Mouse (Mus musculus): Measurements from ENCODE around the gene Bik. TPM values are rescaled to one million over a fixed set of nuclear protein-coding genes. Genes with fewer than 3 reads are reported as not detected.
A peak's percentile ranks its signal among the peaks of the same experiment; 100 is the strongest.

Gene Bik
- total and polyA plus RNA-seq, 2 experiments from 2014 or later = 37.7 to 49.6 TPM

- DNase-seq (ENCODE audit: low spot score) (peak; percentile 93), ATAC-seq (ENCODE audit: insufficient read depth, low read depth) (peak; percentile 87)
- H3K4me1 ChIP-seq (ENCODE audit: control insufficient read depth, insufficient read depth) = peaks cover 52% of the 10 kb centered on the region
- no peaks in the 10 kb centered on the region for H3K27me3 ChIP-seq (ENCODE audit: control insufficient read depth, insufficient read depth, low read length)
- H3K9ac ChIP-seq (replicated peaks; ENCODE audit: low read depth, low read length) = peak overlapping the region; percentile 52
- H3K9me3 ChIP-seq (replicated peaks; ENCODE audit: control insufficient read depth, low read length) = no peaks in the 10 kb centered on the region
- H3K27ac ChIP-seq (ENCODE audit: low read depth) = peak overlapping the region; percentile 97
- no peaks in the 10 kb centered on the region for H3K36me3 ChIP-seq (replicated peaks; ENCODE audit: control insufficient read depth, insufficient read depth, low read length)
- 21% methylated on average over 14 of the region's 14 CpGs for WGBS
- H3K4me3 ChIP-seq (ENCODE audit: low read depth, low read length) = peak overlapping the region; percentile 28
- peak overlapping the region; percentile 93 for H3K4me2 ChIP-seq (ENCODE audit: low read depth, low read length)
- TF ChIP-seq CTCF (IDR thresholded peaks at IDR 0.05; ENCODE audit: low read depth) = no peak
- peak; percentile 88 for TF ChIP-seq EP300 (IDR thresholded peaks at IDR 0.05; ENCODE audit: low read depth)
These were observed 2.9 kb upstream of the Bik start for GRCm38 (mm10) chr15:83523638-83524332.

GRCm38 (mm10) chr15:83524333-83524729 lies 2.3 kb upstream of the Bik start:
- TF ChIP-seq CTCF (IDR thresholded peaks at IDR 0.05; ENCODE audit: low read depth) = no peak
- TF ChIP-seq EP300 (IDR thresholded peaks at IDR 0.05; ENCODE audit: low read depth) = no peak
- DNase-seq (ENCODE audit: low spot score) (no peak), ATAC-seq (ENCODE audit: insufficient read depth, low read depth) (no peak)
- H3K4me3 ChIP-seq (ENCODE audit: low read depth, low read length) = peak overlapping the region; percentile 28
- peak overlapping the region; percentile 93 for H3K4me2 ChIP-seq (ENCODE audit: low read depth, low read length)
- 56% methylated on average over 3 of the region's 3 CpGs for WGBS
- no peaks in the 10 kb centered on the region for H3K9me3 ChIP-seq (replicated peaks; ENCODE audit: control insufficient read depth, low read length)
- peaks cover 58% of the 10 kb centered on the region for H3K4me1 ChIP-seq (ENCODE audit: control insufficient read depth, insufficient read depth)
- H3K9ac ChIP-seq (replicated peaks; ENCODE audit: low read depth, low read length) = peak overlapping the region; percentile 52
- H3K27ac ChIP-seq (ENCODE audit: low read depth) = peak overlapping the region; percentile 97
- H3K27me3 ChIP-seq (ENCODE audit: control insufficient read depth, insufficient read depth, low read length) = no peaks in the 10 kb centered on the region
- H3K36me3 ChIP-seq (replicated peaks; ENCODE audit: control insufficient read depth, insufficient read depth, low read length) = no peaks in the 10 kb centered on the region

GRCm38 (mm10) chr15:83527092-83527437 lies 403 bp downstream of the Bik start:
- peak overlapping the region; percentile 93 for H3K4me2 ChIP-seq (ENCODE audit: low read depth, low read length)
- H3K4me3 ChIP-seq (ENCODE audit: low read depth, low read length) = peak overlapping the region; percentile 67
- H3K27me3 ChIP-seq (ENCODE audit: control insufficient read depth, insufficient read depth, low read length) = no peaks in the 10 kb centered on the region
- DNase-seq (ENCODE audit: low spot score) (no peak), ATAC-seq (ENCODE audit: insufficient read depth, low read depth) (no peak)
- H3K9ac ChIP-seq (replicated peaks; ENCODE audit: low read depth, low read length) = peak overlapping the region; percentile 77
- TF ChIP-seq EP300 (IDR thresholded peaks at IDR 0.05; ENCODE audit: low read depth) (no peak), CTCF (IDR thresholded peaks at IDR 0.05; ENCODE audit: low read depth) (no peak)
- peaks cover 75% of the 10 kb centered on the region for H3K4me1 ChIP-seq (ENCODE audit: control insufficient read depth, insufficient read depth)
- H3K27ac ChIP-seq (ENCODE audit: low read depth) = peak overlapping the region; percentile 79
- 0 out of 2 replicates have a peak, but pooled peaks cover 5% of the 10 kb centered on the region for H3K36me3 ChIP-seq (replicated peaks; ENCODE audit: control insufficient read depth, insufficient read depth, low read length)
- H3K9me3 ChIP-seq (replicated peaks; ENCODE audit: control insufficient read depth, low read length) = no peaks in the 10 kb centered on the region
- WGBS = 2% methylated on average over 26 of the region's 26 CpGs

DNA sequence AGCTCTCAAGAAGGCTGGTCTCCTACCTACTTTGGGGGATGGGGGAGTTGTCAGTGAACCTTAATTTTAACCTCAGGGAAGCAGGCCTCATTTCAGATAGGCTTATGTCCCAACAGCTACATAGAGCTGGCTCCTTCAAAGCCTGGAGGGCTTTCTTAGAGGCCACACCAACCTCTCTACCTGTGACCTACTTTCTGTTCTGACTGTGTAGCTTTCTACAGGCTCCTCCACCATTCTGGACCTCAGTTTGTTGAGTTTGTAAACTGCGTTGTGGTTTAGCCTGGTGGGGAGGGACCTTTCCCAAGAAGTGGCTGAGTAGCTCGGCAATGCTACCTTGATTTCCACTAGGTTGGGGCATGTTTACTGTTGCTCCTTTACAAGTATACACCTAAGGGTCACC lies 1.1 kb downstream of the Bik start:
- no peaks in the 10 kb centered on the region for H3K9me3 ChIP-seq (replicated peaks; ENCODE audit: control insufficient read depth, low read length)
- 0 out of 2 replicates have a peak, but pooled peaks cover 5% of the 10 kb centered on the region for H3K36me3 ChIP-seq (replicated peaks; ENCODE audit: control insufficient read depth, insufficient read depth, low read length)
- no peaks in the 10 kb centered on the region for H3K27me3 ChIP-seq (ENCODE audit: control insufficient read depth, insufficient read depth, low read length)
- peak overlapping the region; percentile 93 for H3K4me2 ChIP-seq (ENCODE audit: low read depth, low read length)
- H3K4me1 ChIP-seq (ENCODE audit: control insufficient read depth, insufficient read depth) = peaks cover 70% of the 10 kb centered on the region
- peak overlapping the region; percentile 67 for H3K4me3 ChIP-seq (ENCODE audit: low read depth, low read length)
- H3K27ac ChIP-seq (ENCODE audit: low read depth) = 0 out of 2 replicates have a peak overlapping the region, but pooled peaks have one; percentile 79
- ATAC-seq (ENCODE audit: insufficient read depth, low read depth) = no peak
- peak overlapping the region; percentile 77 for H3K9ac ChIP-seq (replicated peaks; ENCODE audit: low read depth, low read length)
- WGBS = 53% methylated on average over 2 of the region's 2 CpGs
- DNase-seq (ENCODE audit: low spot score) = no peak
- TF ChIP-seq EP300 (IDR thresholded peaks at IDR 0.05; ENCODE audit: low read depth) (no peak), CTCF (IDR thresholded peaks at IDR 0.05; ENCODE audit: low read depth) (no peak)

DNA sequence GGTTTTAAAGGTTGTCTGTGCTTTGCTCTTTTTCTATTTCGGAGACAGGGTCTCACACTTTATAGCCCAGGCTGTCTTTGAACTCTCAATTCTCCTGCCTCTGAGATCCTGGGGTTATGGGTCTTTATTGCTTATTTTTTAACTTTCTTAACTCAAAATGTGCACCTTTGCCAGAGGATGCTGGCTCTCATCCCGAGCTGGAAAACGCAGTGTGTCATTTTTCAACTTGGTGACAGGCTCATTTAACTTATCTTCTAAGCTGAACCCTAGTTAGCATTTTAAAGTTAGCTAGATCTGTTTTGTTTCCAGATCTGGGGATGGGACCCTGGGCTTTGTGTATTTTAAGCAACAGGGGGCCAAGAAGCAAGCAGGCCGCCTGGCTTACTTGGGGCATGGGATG lies 2.2 kb downstream of the Bik start:
- H3K4me3 ChIP-seq (ENCODE audit: low read depth, low read length) = no peak overlapping the region
- no peak for DNase-seq (ENCODE audit: low spot score)
- H3K4me1 ChIP-seq (ENCODE audit: control insufficient read depth, insufficient read depth) = peaks cover 64% of the 10 kb centered on the region
- H3K27ac ChIP-seq (ENCODE audit: low read depth) = peak overlapping the region; percentile 72
- 38% methylated on average over 4 of the region's 4 CpGs for WGBS
- H3K9me3 ChIP-seq (replicated peaks; ENCODE audit: control insufficient read depth, low read length) = no peaks in the 10 kb centered on the region
- no peak for TF ChIP-seq EP300 (IDR thresholded peaks at IDR 0.05; ENCODE audit: low read depth)
- TF ChIP-seq CTCF (IDR thresholded peaks at IDR 0.05; ENCODE audit: low read depth) = no peak
- no peak for ATAC-seq (ENCODE audit: insufficient read depth, low read depth)
- 0 out of 2 replicates have a peak, but pooled peaks cover 5% of the 10 kb centered on the region for H3K36me3 ChIP-seq (replicated peaks; ENCODE audit: control insufficient read depth, insufficient read depth, low read length)
- peak overlapping the region; percentile 93; the same call in 1 of the 2 replicates for H3K4me2 ChIP-seq (ENCODE audit: low read depth, low read length)
- H3K9ac ChIP-seq (replicated peaks; ENCODE audit: low read depth, low read length) = 0 out of 2 replicates have a peak overlapping the region, but pooled peaks have one; percentile 27
- no peaks in the 10 kb centered on the region for H3K27me3 ChIP-seq (ENCODE audit: control insufficient read depth, insufficient read depth, low read length)

Data from heart, postnatal 0 days (tissue).